Mouse (Mus musculus) bone marrow macrophage, adult 2 months (primary cell): ENCODE results near the gene Anks1b. TPM values are rescaled to one million over a fixed set of nuclear protein-coding genes. Genes with fewer than 3 reads are reported as not detected.

Source experiments
- H3K27ac ChIP-seq: 2 replicates; pipeline ENCODE4 v1.5.1; 2012; ENCODE audit warnings: low read depth, low read length; ENCODE audit not compliant: insufficient read depth
- H3K4me1 ChIP-seq: 2 replicates; pipeline ENCODE4 v1.6.1; 2012; ENCODE audit warnings: low read length; ENCODE audit not compliant: control insufficient read depth, insufficient read depth
- H3K4me3 ChIP-seq: 2 replicates; pipeline ENCODE4 v1.5.1; 2012; ENCODE audit warnings: mild to moderate bottlenecking, low read length, moderate library complexity; ENCODE audit not compliant: insufficient read depth
- CTCF ChIP-seq: IDR thresholded peaks from 2 replicates; pipeline ENCODE4 v1.5.1; 2012; ENCODE audit warnings: low read depth, mild to moderate bottlenecking, low read length, moderate library complexity
- POLR2A ChIP-seq: IDR thresholded peaks from 2 replicates; pipeline ENCODE4 v1.6.1; 2012; ENCODE audit warnings: mild to moderate bottlenecking, low read depth, low read length, borderline replicate concordance
- polyA plus RNA-seq: library from polyadenylated mRNA; stranded (reverse); fragments of >200 nt; gene quantifications from 2 replicates; pipeline ENCODE4 v1.2.4, GENCODE M21; 2012; ENCODE audit not compliant: missing spikeins, insufficient read depth, insufficient read length

Gene Anks1b
- polyA plus RNA-seq, 1 experiment, result not detected

- no peak for TF ChIP-seq POLR2A
- TF ChIP-seq CTCF, result no peak
- Histone ChIP-seq H3K27ac (no peak overlapping the region), H3K4me3 (no peak overlapping the region), H3K4me1 (no peaks in the 10 kb centered on the region)
These were observed 806.6 kb downstream of the Anks1b start for GRCm38 (mm10) chr10:90679713-90680470.

- H3K4me3 ChIP-seq, result no peak overlapping the region
- TF ChIP-seq CTCF (no peak), POLR2A (no peak)
- H3K4me1 ChIP-seq, result no peaks in the 10 kb centered on the region
- H3K27ac ChIP-seq, result no peak overlapping the region
These were observed 810.5 kb downstream of the Anks1b start for GRCm38 (mm10) chr10:90683813-90684212.

DNA sequence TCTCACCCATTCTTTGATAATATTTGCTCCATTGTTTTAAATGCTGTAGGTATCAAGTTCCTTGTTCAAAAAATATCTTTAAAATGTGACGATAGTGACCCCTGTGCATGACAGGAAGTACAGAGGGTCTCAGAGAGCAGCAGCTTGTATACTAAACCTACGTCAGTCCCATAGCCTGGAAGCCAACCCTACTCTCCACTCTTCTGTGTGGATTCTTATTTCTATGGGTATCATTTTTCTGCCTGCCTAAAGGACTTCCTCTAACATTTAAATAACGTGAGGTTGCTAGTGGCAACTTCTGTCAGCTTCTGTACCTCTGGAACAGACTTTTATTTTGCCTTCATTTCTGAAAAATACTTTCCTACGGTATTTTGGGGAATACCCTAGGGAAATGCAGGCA, 812.1 kb downstream of the Anks1b start:
- Histone ChIP-seq H3K4me1 (no peaks in the 10 kb centered on the region), H3K27ac (no peak overlapping the region), H3K4me3 (no peak overlapping the region)
- TF ChIP-seq CTCF (no peak), POLR2A (no peak)

- TF ChIP-seq CTCF (no peak), POLR2A (no peak)
- H3K27ac ChIP-seq, result no peak overlapping the region
- H3K4me1 ChIP-seq, result no peaks in the 10 kb centered on the region
- no peak overlapping the region for H3K4me3 ChIP-seq
These were observed 814.8 kb downstream of the Anks1b start for GRCm38 (mm10) chr10:90688153-90688552.

DNA sequence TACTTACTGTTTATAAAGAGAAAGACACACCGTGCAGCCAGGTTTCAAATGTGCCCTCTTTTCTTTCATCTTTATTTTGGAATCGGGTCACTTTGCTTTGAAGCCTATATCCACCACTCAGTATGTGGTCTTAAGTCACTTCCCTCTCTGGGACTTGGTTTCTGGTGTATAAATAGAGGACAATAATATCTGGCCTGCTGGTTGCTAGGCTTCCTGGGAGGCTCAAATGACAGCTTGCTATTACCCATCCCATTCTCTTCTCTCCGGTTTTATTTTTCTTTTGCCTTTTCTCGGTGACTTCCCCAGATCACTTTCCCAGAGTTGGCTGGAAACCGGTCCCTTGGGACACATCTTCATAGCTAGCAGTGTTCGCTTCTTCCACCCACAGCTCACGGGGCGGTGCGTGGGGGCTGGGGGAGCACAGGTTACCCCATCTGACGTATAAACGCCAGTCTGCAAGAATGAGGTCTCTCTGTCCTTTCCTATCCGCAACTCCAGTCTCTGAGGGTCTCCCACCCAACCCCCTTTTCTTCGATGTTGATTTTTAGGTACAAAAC, 815.5 kb downstream of the Anks1b start:
- TF ChIP-seq CTCF, result no peak
- TF ChIP-seq POLR2A, result no peak
- no peaks in the 10 kb centered on the region for H3K4me1 ChIP-seq
- H3K4me3 ChIP-seq, result no peak overlapping the region
- no peak overlapping the region for H3K27ac ChIP-seq

- no peak overlapping the region for H3K4me3 ChIP-seq
- H3K4me1 ChIP-seq, result no peaks in the 10 kb centered on the region
- H3K27ac ChIP-seq, result no peak overlapping the region
- TF ChIP-seq POLR2A (no peak), CTCF (no peak)
These were observed 816.7 kb downstream of the Anks1b start for GRCm38 (mm10) chr10:90689854-90690513.

DNA sequence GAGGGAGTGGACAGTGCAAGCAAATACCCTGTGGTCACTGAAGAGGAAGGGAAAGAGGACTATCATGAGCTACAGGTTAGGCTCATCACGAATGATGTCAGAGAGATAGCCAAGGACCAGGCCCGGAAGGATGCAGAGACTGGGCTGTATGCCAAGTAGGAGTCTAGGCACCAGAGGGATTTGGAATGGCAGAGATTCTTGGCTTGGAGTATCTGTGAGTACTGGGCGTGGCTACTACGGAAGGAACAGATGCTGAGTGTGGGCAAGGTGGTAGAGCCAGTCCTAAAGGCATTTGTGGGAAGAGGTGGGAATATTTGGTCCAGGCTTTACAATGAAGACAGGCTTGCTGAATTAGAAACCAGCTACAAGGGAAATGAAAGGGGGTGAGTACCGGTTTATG, 823.4 kb downstream of the Anks1b start:
- Histone ChIP-seq H3K4me3 (no peak overlapping the region), H3K27ac (no peak overlapping the region)

GRCm38 (mm10) chr10:90697413-90697812, 824.1 kb downstream of the Anks1b start:
- TF ChIP-seq CTCF (no peak), POLR2A (no peak)

More for the DNA sequence above, 823.4 kb downstream of the Anks1b start:
- H3K4me1 ChIP-seq, result no peaks in the 10 kb centered on the region
- TF ChIP-seq CTCF, result no peak

DNA sequence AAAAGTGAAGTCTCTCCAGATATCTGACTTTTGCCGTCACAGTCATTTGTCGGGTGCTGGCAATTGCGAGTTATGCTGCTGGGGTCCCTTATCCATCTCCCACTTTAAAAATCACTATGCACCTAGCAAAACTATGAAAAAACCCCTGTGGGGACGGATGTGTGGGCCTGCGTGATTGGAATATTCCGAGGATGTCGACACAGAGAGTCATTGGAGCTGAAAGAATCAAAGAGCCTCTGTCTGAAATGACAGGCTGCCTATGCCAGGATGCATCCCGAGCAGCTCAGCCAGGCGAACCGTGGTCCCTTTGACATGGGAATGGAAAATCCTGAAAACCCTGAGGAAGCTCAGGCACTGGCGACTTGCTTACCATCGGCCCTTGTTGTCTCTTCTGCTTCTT, 825.9 kb downstream of the Anks1b start:
- H3K27ac ChIP-seq, result no peak overlapping the region
- TF ChIP-seq CTCF (no peak), POLR2A (no peak)
- H3K4me1 ChIP-seq, result no peaks in the 10 kb centered on the region
- no peak overlapping the region for H3K4me3 ChIP-seq

More at GRCm38 (mm10) chr10:90697413-90697812, 824.1 kb downstream of the Anks1b start:
- Histone ChIP-seq H3K27ac (no peak overlapping the region), H3K4me3 (no peak overlapping the region), H3K4me1 (no peaks in the 10 kb centered on the region)

- no peak overlapping the region for H3K27ac ChIP-seq
- no peak overlapping the region for H3K4me3 ChIP-seq
- no peak for TF ChIP-seq CTCF
- TF ChIP-seq POLR2A, result no peak
- no peaks in the 10 kb centered on the region for H3K4me1 ChIP-seq
These were observed 831.3 kb downstream of the Anks1b start for GRCm38 (mm10) chr10:90704602-90705001.
